Mouse (Mus musculus) G1E-ER4 (cell line): Measurements from ENCODE around the gene Lmf2. TPM values are rescaled to one million over a fixed set of nuclear protein-coding genes. Genes with fewer than 3 reads are reported as not detected.

Experiments
- GATA1 ChIP-seq: IDR thresholded peaks from one replicate; pipeline ENCODE4 v1.8.0; 2012; ENCODE audit warnings: low read length, inconsistent platforms
- polyA plus RNA-seq: library from polyadenylated mRNA; stranded (reverse); fragments of >175 nt; gene quantifications from 2 replicates; pipeline ENCODE4 v1.2.3, GENCODE M21; 2012

Lmf2 gene
- polyA plus RNA-seq, 1 experiment, result 120 TPM

DNA sequence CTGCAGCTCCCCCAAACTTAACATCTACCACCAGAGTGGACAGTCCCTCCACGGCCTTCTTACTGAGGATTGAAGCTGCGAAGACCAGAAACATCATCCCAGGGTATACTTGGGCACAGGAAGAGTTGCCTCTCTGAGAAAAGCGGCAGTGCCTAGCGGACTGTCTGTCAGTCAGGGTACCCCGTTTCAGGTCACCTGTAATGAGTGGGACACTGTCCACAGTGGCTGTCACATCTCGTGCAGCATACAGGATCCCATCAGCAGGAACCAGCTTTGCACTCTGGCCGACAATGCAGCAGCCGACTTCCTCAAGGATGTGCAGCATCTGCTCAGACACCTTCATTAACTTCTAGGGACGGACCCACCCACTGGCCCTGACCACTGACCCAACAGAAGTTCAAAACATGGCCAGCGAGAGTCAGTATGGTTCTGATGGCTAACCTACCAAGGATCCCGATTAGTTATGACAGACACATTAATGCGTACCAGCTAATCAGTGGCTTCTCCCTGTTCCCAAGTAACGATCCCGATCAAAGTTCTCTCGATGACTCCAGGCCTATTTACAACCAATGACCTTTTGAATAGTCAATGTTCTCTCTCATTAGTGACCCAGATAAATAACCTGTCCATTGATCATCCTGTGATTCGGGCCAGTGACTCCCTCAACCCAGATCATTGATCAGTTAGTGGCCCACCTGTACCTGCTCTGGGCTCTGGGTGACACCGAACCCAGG lies 19.5 kb upstream of the Lmf2 start:
- no peak for TF ChIP-seq GATA1

GRCm38 (mm10) chr15:89374340-89374739 lies 18.9 kb upstream of the Lmf2 start:
- no peak for TF ChIP-seq GATA1

DNA sequence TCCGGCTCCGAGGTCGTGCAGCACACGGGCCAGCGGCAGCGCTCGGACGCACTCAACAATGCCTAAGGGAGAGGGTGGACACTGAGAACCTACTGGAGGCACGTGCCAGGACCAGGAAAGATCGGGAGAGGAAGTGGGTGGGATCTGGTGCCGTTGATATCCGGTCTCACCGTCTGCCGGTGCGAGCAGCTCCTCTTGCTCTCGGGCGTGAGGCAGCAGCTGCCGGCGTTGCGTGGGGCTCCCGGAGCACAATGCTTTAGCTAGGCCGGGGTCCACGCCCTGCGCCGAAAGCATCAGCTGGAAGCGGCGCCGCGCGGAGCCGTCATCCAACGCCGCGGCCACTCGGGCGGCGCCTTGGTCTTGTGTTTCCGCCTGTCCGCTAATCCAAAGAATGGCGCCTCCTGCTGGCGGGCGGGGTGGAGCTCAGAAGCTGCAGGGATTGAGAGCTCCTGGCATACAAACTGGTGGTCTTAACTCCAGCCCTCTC lies 18.3 kb upstream of the Lmf2 start, which contains the start of gene Sco2:
Gene Sco2 (minus strand): TSS at position 85 of the 487 bp plus-strand sequence.
- TF ChIP-seq GATA1, result no peak

GRCm38 (mm10) chr15:89373027-89373761 lies 17.7 kb upstream of the Lmf2 start:
- no peak for TF ChIP-seq GATA1

DNA sequence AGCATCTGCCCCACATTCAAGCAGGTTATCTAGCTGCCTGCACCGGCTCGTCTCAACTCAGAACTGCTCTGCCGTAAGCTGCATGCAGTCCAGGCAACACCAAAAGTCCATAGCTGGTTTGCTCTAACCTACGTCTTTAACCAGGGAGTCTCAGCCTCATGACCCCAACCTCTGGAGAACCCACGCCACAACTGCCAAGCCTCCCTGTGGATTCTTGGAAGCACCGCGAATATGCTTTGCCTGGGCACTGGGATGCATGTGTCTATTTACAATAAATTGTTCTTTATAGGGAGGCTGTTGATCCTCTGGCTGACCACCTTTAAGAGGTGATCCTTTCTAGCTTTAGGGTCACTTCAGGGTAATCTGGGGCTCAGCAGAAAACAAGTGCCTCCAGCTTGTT lies 17.1 kb upstream of the Lmf2 start:
- TF ChIP-seq GATA1, result no peak

- no peak for TF ChIP-seq GATA1
These were observed 16.6 kb upstream of the Lmf2 start for GRCm38 (mm10) chr15:89372068-89372467.

DNA sequence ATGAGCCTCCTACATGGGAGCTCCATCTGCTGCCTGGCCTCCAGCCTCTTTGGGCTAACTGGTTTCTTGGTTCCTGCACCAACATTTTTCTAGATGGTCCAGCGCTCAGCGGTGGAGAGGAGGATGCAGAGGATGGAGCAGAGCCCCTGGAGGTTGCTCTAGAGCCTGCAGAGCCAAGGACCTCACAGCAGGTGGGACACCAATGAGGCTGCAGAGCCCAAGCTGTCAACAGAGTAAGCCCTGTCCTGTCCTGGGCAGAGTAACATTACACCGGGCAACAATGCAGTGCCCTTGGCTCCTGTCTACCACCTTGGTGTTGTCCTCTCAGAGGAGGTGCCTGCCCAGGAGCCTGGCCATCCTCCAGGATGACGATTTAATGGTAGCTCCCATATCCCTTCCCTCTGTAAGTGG lies 9.7 kb upstream of the Lmf2 start:
- no peak for TF ChIP-seq GATA1

DNA sequence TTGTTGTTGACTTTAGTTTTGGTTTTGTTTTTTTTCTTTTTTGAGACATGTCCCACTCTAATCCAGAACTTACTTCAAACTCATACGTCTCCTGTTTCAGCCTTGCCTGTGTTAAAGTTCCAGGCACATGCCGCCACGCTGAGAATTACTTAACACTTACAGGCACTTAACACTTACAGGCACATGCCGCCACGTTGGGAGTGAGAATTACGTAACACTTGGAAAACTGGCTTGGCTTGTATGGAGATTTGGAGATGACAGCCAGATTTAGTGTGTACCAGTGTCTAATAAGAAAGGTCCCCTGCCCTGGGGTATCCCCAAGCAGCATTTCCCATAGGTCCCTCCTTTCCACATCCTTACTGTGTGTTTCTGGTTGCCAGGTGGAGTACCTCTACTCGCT lies 7.6 kb upstream of the Lmf2 start:
- no peak for TF ChIP-seq GATA1

GRCm38 (mm10) chr15:89358784-89359183 lies 3.3 kb upstream of the Lmf2 start:
- no peak for TF ChIP-seq GATA1

DNA sequence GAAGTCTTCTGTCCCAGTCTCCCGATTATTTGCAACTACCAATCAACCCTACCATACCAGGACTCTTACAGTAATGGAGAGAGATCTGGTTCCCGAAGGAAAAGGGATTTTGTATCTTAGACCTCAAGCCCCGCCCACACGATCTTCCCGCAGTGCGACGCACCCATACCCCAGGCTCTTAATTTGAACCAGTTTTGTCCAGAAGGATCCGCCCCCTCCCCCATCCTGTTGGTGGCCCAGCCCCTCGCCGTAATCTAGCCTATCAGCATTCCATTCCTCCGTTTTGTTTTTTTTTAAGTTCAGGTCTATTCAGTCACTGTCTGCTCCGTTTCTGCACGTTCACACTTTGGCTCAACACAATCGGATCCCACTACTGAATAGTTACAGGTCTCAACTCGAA lies 913 bp upstream of the Lmf2 start:
- TF ChIP-seq GATA1, result no peak

DNA sequence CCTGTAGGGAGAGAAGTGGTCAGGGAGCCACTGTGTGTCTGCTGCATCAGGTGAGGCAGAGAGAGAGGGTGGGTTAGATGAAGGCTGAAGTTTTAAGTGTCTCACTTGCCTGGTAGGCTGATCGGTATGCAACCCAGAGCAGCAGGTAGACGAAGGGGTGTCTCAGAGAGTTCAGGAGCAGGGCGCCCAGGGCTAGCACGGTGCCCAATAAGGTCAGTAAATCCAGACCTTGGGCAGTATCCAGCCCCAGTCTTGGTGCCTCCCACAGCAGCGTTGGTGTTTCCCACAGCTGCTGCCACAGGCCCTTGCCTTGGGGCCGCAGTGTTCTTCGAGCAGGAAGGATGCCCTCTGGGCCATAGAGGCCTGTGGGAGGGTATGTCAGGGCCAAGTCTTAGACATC lies 1.0 kb downstream of the Lmf2 start:
- TF ChIP-seq GATA1, result no peak

DNA sequence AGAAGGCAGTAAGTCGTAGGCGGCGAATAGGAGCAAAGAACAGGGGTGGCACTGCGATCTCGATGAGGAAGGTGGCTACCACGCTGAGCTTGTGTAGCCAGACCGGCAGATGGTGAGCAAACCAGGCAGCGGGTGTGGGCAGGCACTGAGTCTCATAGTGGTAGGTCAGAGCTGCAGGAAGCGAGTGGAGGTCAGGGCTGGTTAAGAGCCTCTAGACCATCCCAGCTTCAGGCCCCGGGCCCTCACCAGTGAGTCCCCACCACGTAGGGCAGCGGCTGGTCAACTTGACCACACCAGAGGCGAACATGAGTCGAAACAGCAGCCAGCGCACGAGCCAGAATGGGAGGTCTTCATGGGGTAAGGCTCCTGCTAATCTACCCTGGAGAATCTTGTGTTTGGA lies 1.6 kb downstream of the Lmf2 start:
- no peak for TF ChIP-seq GATA1

DNA sequence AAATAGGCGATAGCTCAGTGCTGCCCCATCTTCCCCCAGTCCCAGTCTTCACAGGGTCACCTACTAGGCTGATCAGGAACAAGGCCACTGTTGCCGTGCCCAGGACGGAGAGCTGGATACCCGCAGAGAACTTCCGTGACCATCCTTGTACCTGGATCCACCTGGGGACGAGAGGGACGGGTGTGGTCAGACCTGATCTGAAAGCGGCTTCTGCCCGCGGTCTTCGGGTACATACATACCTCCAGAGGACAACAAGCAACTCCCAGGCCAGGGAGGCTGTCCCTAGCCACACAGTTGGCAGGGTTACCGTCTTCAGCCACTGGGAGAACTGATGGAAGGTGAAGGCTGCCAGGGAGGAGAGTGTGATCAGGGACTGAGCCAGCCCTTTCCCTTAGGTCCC lies 2.7 kb downstream of the Lmf2 start:
- no peak for TF ChIP-seq GATA1

GRCm38 (mm10) chr15:89352054-89352453 lies 3.4 kb downstream of the Lmf2 start:
- no peak for TF ChIP-seq GATA1

- no peak for TF ChIP-seq GATA1
These were observed 4.2 kb downstream of the Lmf2 start for GRCm38 (mm10) chr15:89351302-89351701.

DNA sequence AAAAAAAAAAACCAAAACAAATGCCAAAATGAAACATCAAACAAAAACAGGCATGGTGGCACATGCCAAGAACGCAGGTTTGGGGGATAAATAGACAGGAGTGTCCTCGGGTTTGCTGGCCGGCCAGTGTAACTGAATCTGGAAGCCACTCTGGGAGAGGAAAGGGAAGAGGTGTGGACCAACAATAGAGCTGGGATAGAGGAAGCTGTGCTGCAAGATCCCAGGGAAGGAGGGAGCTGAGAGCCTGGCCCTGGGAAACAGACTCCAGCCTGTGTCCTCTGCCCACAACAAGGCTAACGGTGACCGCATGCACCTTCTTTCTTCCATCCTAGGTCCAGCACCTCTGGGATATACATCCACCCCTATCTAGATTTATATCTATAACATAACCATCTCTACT lies 5.0 kb downstream of the Lmf2 start:
- TF ChIP-seq GATA1, result no peak

DNA sequence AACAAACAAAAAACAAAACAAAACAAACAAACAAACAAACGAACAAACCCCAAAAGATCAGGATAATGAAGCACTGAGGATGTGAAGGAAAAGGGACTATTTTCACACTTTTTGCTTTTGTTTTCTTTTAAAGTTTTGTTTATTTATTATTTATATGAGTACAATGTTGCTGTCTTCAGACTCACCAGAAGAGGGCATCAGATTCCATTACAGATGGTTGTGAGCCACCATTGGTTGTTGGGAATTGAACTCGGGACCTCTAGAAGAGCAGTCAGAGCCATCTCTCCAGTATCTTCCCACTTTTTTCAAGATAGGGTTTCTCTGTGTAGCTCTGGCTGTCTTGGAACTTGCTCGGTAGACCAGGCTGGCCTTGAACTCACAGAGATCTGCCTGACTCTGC lies 12.1 kb downstream of the Lmf2 start:
- no peak for TF ChIP-seq GATA1
